Mouse (Mus musculus) cortical plate, adult 2 months (tissue): ENCODE results near the gene Cdk5rap3. TPM values are rescaled to one million over a fixed set of nuclear protein-coding genes. Genes with fewer than 3 reads are reported as not detected.

ENCODE experiments used
- H3K27ac ChIP-seq: fragments of 200-500 bp; 2 replicates; pipeline ENCODE4 v1.5.1; 2012; ENCODE audit warnings: low read length, control low read depth, inconsistent platforms; ENCODE audit not compliant: insufficient read depth
- H3K4me1 ChIP-seq: fragments of 200-500 bp; 2 replicates; pipeline ENCODE4 v1.6.1; 2011; ENCODE audit warnings: low read length; ENCODE audit not compliant: control insufficient read depth, insufficient read depth
- H3K4me3 ChIP-seq: fragments of 200-500 bp; 2 replicates; pipeline ENCODE4 v1.5.1; 2011; ENCODE audit warnings: mild to moderate bottlenecking, low read length, control low read depth; ENCODE audit not compliant: insufficient read depth
- CTCF ChIP-seq: fragments of 200-500 bp; IDR thresholded peaks from 2 replicates; pipeline ENCODE4 v1.5.1; 2011; ENCODE audit warnings: mild to moderate bottlenecking, control low read depth, low read length; ENCODE audit not compliant: insufficient read depth; ENCODE audit errors: extremely low read depth
- POLR2A ChIP-seq: fragments of 200-500 bp; IDR thresholded peaks from 2 replicates; pipeline ENCODE4 v1.6.1; 2011; ENCODE audit warnings: mild to moderate bottlenecking, low read length, control low read depth; ENCODE audit not compliant: insufficient read depth; ENCODE audit errors: extremely low read depth
- polyA plus RNA-seq: library from polyadenylated mRNA; depleted of rRNA; stranded (reverse); fragments of >200 nt; gene quantifications from 2 replicates; pipeline ENCODE4 v1.2.3, GENCODE M21; 2012

Cdk5rap3 gene
- polyA plus RNA-seq, 1 experiment = 42.9 TPM

GRCm38 (mm10) chr11:96901332-96901731 lies 15.0 kb downstream of the Cdk5rap3 start:
- H3K4me3 ChIP-seq = no peak overlapping the region
- no peak overlapping the region for H3K27ac ChIP-seq
- TF ChIP-seq CTCF = no peak
- TF ChIP-seq POLR2A = no peak
- H3K4me1 ChIP-seq = no peaks in the 10 kb centered on the region; the same call in 1 of the 2 replicates

GRCm38 (mm10) chr11:96899449-96900306 lies 16.6 kb downstream of the Cdk5rap3 start:
- H3K4me1 ChIP-seq = no peaks in the 10 kb centered on the region; the same call in 1 of the 2 replicates
- TF ChIP-seq POLR2A (no peak), CTCF (no peak)
- no peak overlapping the region for H3K4me3 ChIP-seq
- no peak overlapping the region for H3K27ac ChIP-seq

GRCm38 (mm10) chr11:96895886-96896285 lies 20.4 kb downstream of the Cdk5rap3 start:
- H3K4me3 ChIP-seq = no peak overlapping the region
- H3K4me1 ChIP-seq = no peaks in the 10 kb centered on the region
- H3K27ac ChIP-seq = no peak overlapping the region
- no peak for TF ChIP-seq CTCF
- no peak for TF ChIP-seq POLR2A

GRCm38 (mm10) chr11:96893203-96893842 lies 23.0 kb downstream of the Cdk5rap3 start:
- no peak for TF ChIP-seq POLR2A
- TF ChIP-seq CTCF = no peak
- H3K4me1 ChIP-seq = no peaks in the 10 kb centered on the region
- H3K27ac ChIP-seq = no peak overlapping the region
- no peak overlapping the region for H3K4me3 ChIP-seq

- no peak overlapping the region for H3K27ac ChIP-seq
- no peak for TF ChIP-seq POLR2A
- TF ChIP-seq CTCF = no peak
- H3K4me3 ChIP-seq = no peak overlapping the region
- H3K4me1 ChIP-seq = no peaks in the 10 kb centered on the region
Measured at GRCm38 (mm10) chr11:96891784-96892527, 24.3 kb downstream of the Cdk5rap3 start.

GRCm38 (mm10) chr11:96886942-96887546 lies 29.3 kb downstream of the Cdk5rap3 start:
- Histone ChIP-seq H3K4me3 (no peak overlapping the region), H3K4me1 (no peaks in the 10 kb centered on the region), H3K27ac (no peak overlapping the region)
- no peak for TF ChIP-seq CTCF
- TF ChIP-seq POLR2A = no peak

GRCm38 (mm10) chr11:96885901-96886340 lies 30.4 kb downstream of the Cdk5rap3 start:
- Histone ChIP-seq H3K27ac (no peak overlapping the region), H3K4me3 (no peak overlapping the region), H3K4me1 (no peaks in the 10 kb centered on the region)
- TF ChIP-seq CTCF (no peak), POLR2A (no peak)

GRCm38 (mm10) chr11:96880296-96880695 lies 36.0 kb downstream of the Cdk5rap3 start:
- H3K27ac ChIP-seq = no peak overlapping the region
- H3K4me1 ChIP-seq = peaks cover 3% of the 10 kb centered on the region
- H3K4me3 ChIP-seq = no peak overlapping the region
- TF ChIP-seq CTCF (no peak), POLR2A (no peak)

GRCm38 (mm10) chr11:96879359-96879758 lies 36.9 kb downstream of the Cdk5rap3 start:
- no peak overlapping the region for H3K4me3 ChIP-seq
- H3K4me1 ChIP-seq = peaks cover 3% of the 10 kb centered on the region
- no peak overlapping the region for H3K27ac ChIP-seq
- no peak for TF ChIP-seq CTCF
- no peak for TF ChIP-seq POLR2A
